Mouse (Mus musculus) intestine, embryonic 16.5 days (tissue): ENCODE data around the gene Fosl2. TPM values are rescaled to one million over a fixed set of nuclear protein-coding genes. Genes with fewer than 3 reads are reported as not detected.

Experiments
- ATAC-seq: fragments of 200-750 bp; cut with Nextera tagmentation; 2 replicates; pipeline ENCODE4 v1.8.0; 2017; ENCODE audit warnings: moderate TSS enrichment, moderate library complexity
- H3K27ac ChIP-seq: fragments of 300-500 bp; sonication (generic); 2 replicates; pipeline ENCODE4 v1.5.1; 2014; ENCODE audit warnings: mild to moderate bottlenecking, low read length
- H3K27me3 ChIP-seq: fragments of 300-500 bp; sonication (generic); replicated peaks from 2 replicates; pipeline ENCODE4 v1.6.1; 2014; ENCODE audit warnings: low read length, control low read depth, mixed read lengths; ENCODE audit not compliant: control insufficient read depth, insufficient read depth
- H3K36me3 ChIP-seq: fragments of 300-500 bp; sonication (generic); 2 replicates; pipeline ENCODE4 v1.6.1; 2014; ENCODE audit warnings: low read length, control low read depth; ENCODE audit not compliant: control insufficient read depth, insufficient read depth
- H3K4me1 ChIP-seq: fragments of 300-500 bp; sonication (generic); 2 replicates; pipeline ENCODE4 v1.6.1; 2014; ENCODE audit warnings: low read length, control low read depth, mixed read lengths; ENCODE audit not compliant: control insufficient read depth, insufficient read depth
- H3K4me2 ChIP-seq: fragments of 300-500 bp; sonication (generic); 2 replicates; pipeline ENCODE4 v1.6.1; 2014; ENCODE audit warnings: low read depth, low read length, control low read depth
- H3K4me3 ChIP-seq: fragments of 300-500 bp; sonication (generic); 2 replicates; pipeline ENCODE4 v1.5.1; 2014; ENCODE audit warnings: mild to moderate bottlenecking, low read length
- H3K9ac ChIP-seq: fragments of 300-500 bp; sonication (generic); 2 replicates; pipeline ENCODE4 v1.6.1; 2014; ENCODE audit warnings: low read depth, low read length
- H3K9me3 ChIP-seq: fragments of 300-500 bp; sonication (generic); 2 replicates; pipeline ENCODE4 v1.6.1; 2016; ENCODE audit warnings: low read length, control low read depth; ENCODE audit not compliant: control insufficient read depth
- WGBS: fragments of 180-500 bp; shearing (Covaris S2); extraction: QIAGEN DNeasy Blood & Tissue Kit; methylation state at CpG from one replicate; pipeline ENCODE4 v1.1.7; 2014; 5-methylcytosine and 5-hydroxymethylcytosine counted together
- polyA plus RNA-seq: library from polyadenylated mRNA; unstranded; fragments of >200 nt; fragmentation: Nextera tagmentation; extraction: Ambion mirVana; gene quantifications from 2 replicates; pipeline ENCODE4 v1.2.1, GENCODE M21; 2015

Gene Fosl2
- polyA plus RNA-seq, 1 experiment from 2014 or later: 5.7 TPM

- no peak overlapping the region for H3K27ac ChIP-seq
- no peak overlapping the region for H3K4me3 ChIP-seq
- H3K4me1 ChIP-seq: peaks cover 6% of the 10 kb centered on the region; the same call in 1 of the 2 replicates
- no peak for ATAC-seq
- H3K9ac ChIP-seq: no peak overlapping the region
- WGBS: 39% methylated on average over 3 of the region's 3 CpGs
- no peaks in the 10 kb centered on the region for H3K27me3 ChIP-seq
- H3K4me2 ChIP-seq: no peak overlapping the region
- no peaks in the 10 kb centered on the region for H3K9me3 ChIP-seq
- H3K36me3 ChIP-seq: no peaks in the 10 kb centered on the region
Observed at GRCm38 (mm10) chr5:32127927-32128326, 7.7 kb upstream of the Fosl2 start.

GRCm38 (mm10) chr5:32132971-32133501, 2.6 kb upstream of the Fosl2 start:
- no peaks in the 10 kb centered on the region for H3K36me3 ChIP-seq
- ATAC-seq: peak; percentile 21; the same call in 1 of the 2 replicates
- H3K27ac ChIP-seq: peak overlapping the region; percentile 100
- no peaks in the 10 kb centered on the region for H3K9me3 ChIP-seq
- WGBS: under 1% methylated on average over 44 of the region's 48 CpGs
- peak overlapping the region; percentile 66 for H3K4me2 ChIP-seq
- peak overlapping the region; percentile 88 for H3K9ac ChIP-seq
- peak overlapping the region; percentile 86 for H3K4me3 ChIP-seq
- peaks cover 15% of the 10 kb centered on the region for H3K4me1 ChIP-seq
- H3K27me3 ChIP-seq: no peaks in the 10 kb centered on the region

GRCm38 (mm10) chr5:32133549-32134004, 2.0 kb upstream of the Fosl2 start:
- Histone ChIP-seq H3K27ac (peak overlapping the region; percentile 100), H3K36me3 (no peaks in the 10 kb centered on the region), H3K9ac (peak overlapping the region; percentile 88), H3K27me3 (no peaks in the 10 kb centered on the region), H3K4me3 (peak overlapping the region; percentile 86), H3K9me3 (no peaks in the 10 kb centered on the region), H3K4me2 (peak overlapping the region; percentile 66), H3K4me1 (peaks cover 21% of the 10 kb centered on the region)
- 0% methylated on average over 20 of the region's 20 CpGs for WGBS
- ATAC-seq: peak; percentile 25

GRCm38 (mm10) chr5:32134051-32134732, 1.4 kb upstream of the Fosl2 start:
- H3K4me1 ChIP-seq: peaks cover 24% of the 10 kb centered on the region
- no peaks in the 10 kb centered on the region for H3K36me3 ChIP-seq
- H3K4me2 ChIP-seq: peak overlapping the region; percentile 66
- 0 out of 2 replicates have a peak, but pooled peaks have one; percentile 4 for ATAC-seq
- no peaks in the 10 kb centered on the region for H3K27me3 ChIP-seq
- 4% methylated on average over 21 of the region's 21 CpGs for WGBS
- peak overlapping the region; percentile 88 for H3K9ac ChIP-seq
- H3K9me3 ChIP-seq: no peaks in the 10 kb centered on the region
- H3K4me3 ChIP-seq: peak overlapping the region; percentile 86
- H3K27ac ChIP-seq: peak overlapping the region; percentile 100

- Histone ChIP-seq H3K4me1 (peaks cover 29% of the 10 kb centered on the region), H3K4me3 (peak overlapping the region; percentile 86), H3K36me3 (no peaks in the 10 kb centered on the region), H3K9me3 (no peaks in the 10 kb centered on the region), H3K27me3 (no peaks in the 10 kb centered on the region), H3K9ac (peak overlapping the region; percentile 97), H3K4me2 (peak overlapping the region; percentile 66), H3K27ac (peak overlapping the region; percentile 100)
- peak; percentile 38 for ATAC-seq
- 0% methylated on average over 40 of the region's 54 CpGs for WGBS
Observed at GRCm38 (mm10) chr5:32134903-32135335, 682 bp upstream of the Fosl2 start.

GRCm38 (mm10) chr5:32136301-32136863, 781 bp downstream of the Fosl2 start:
- WGBS: under 1% methylated on average over 63 of the region's 63 CpGs
- Histone ChIP-seq H3K36me3 (no peaks in the 10 kb centered on the region), H3K4me3 (peak overlapping the region; percentile 86), H3K9ac (peak overlapping the region; percentile 97), H3K4me1 (peaks cover 40% of the 10 kb centered on the region), H3K9me3 (no peaks in the 10 kb centered on the region), H3K27me3 (no peaks in the 10 kb centered on the region), H3K27ac (peak overlapping the region; percentile 100), H3K4me2 (peak overlapping the region; percentile 66)
- ATAC-seq: no peak

GRCm38 (mm10) chr5:32137106-32137522, 1.5 kb downstream of the Fosl2 start:
- H3K9ac ChIP-seq: peak overlapping the region; percentile 97
- H3K27ac ChIP-seq: peak overlapping the region; percentile 100
- peaks cover 43% of the 10 kb centered on the region for H3K4me1 ChIP-seq
- no peak for ATAC-seq
- H3K36me3 ChIP-seq: no peaks in the 10 kb centered on the region
- 1% methylated on average over 12 of the region's 12 CpGs for WGBS
- peak overlapping the region; percentile 66 for H3K4me2 ChIP-seq
- no peaks in the 10 kb centered on the region for H3K9me3 ChIP-seq
- H3K27me3 ChIP-seq: no peaks in the 10 kb centered on the region
- H3K4me3 ChIP-seq: peak overlapping the region; percentile 86

GRCm38 (mm10) chr5:32138446-32139195, 3.0 kb downstream of the Fosl2 start:
- Histone ChIP-seq H3K4me3 (peak overlapping the region; percentile 86), H3K4me1 (peaks cover 55% of the 10 kb centered on the region), H3K27me3 (no peaks in the 10 kb centered on the region), H3K9me3 (no peaks in the 10 kb centered on the region), H3K27ac (peak overlapping the region; percentile 100), H3K36me3 (no peaks in the 10 kb centered on the region), H3K9ac (peak overlapping the region; percentile 97), H3K4me2 (peak overlapping the region; percentile 66)
- ATAC-seq: peak; percentile 48
- WGBS: 16% methylated on average over 10 of the region's 10 CpGs

GRCm38 (mm10) chr5:32139516-32140037, 4.0 kb downstream of the Fosl2 start:
- peak overlapping the region; percentile 86 for H3K4me3 ChIP-seq
- H3K4me1 ChIP-seq: peaks cover 55% of the 10 kb centered on the region
- ATAC-seq: no peak
- H3K9ac ChIP-seq: peak overlapping the region; percentile 97
- no peaks in the 10 kb centered on the region for H3K36me3 ChIP-seq
- H3K9me3 ChIP-seq: no peaks in the 10 kb centered on the region
- H3K27ac ChIP-seq: peak overlapping the region; percentile 100
- 23% methylated on average over 9 of the region's 9 CpGs for WGBS
- H3K27me3 ChIP-seq: no peaks in the 10 kb centered on the region
- H3K4me2 ChIP-seq: peak overlapping the region; percentile 66
